Mouse (Mus musculus): ENCODE data around the gene Pcgf1. TPM values are rescaled to one million over a fixed set of nuclear protein-coding genes. Genes with fewer than 3 reads are reported as not detected.

Pcgf1 gene
- polyA plus RNA-seq, 1 experiment from 2014 or later, result 25.1 TPM

DNA sequence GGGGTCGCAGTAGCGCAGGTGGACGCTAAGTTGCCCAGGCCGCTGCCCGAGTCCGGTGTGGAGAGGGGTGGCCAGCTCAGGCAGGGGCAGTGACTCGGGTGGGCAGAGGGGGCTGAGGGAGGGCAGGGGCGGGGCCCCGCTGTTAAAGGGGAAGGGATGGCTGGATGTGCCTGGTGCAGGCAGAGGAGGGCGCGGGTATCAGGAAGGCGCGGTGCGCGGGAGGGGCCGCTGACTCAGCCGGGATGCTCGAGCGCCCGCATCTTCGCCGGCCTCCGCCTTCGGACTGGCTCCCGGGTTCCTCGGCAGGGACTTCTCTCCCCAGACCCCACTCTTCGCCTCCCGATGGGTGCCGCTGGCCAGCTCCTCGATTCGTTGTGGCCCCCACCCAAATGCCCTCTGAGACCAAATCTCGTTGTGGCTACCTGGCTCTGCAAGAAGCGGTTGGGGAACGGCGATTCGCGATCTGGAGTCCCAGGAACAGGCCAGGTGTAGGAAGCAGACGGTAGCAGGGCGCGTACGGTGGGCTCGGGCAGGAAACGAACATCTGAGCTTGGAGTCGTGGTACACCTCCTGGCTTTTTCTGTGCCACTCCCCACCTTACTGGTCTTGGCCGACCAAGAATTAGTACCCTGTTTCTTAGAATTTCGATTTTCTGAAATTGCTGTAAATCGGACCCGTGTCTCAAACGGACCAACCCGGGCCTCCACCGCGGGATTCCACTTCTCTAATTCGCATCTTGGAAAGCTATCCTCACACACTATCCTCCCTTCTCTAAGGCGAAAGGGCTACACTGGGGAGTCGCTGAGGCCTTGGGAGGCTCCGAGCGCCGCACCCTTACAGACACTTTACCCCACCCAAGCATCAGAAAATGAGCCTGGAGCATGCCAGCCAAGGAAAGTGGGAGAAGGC, 7.1 kb upstream of the Pcgf1 start:
- H3K4me1 ChIP-seq (ENCODE audit: control insufficient read depth, insufficient read depth, low read length), result peaks cover 11% of the 10 kb centered on the region
- H3K9ac ChIP-seq (ENCODE audit: low read length), result no peak overlapping the region
- H3K27me3 ChIP-seq (ENCODE audit: control insufficient read depth, insufficient read depth, low read length), result peaks cover 94% of the 10 kb centered on the region
- no peaks in the 10 kb centered on the region for H3K36me3 ChIP-seq (ENCODE audit: control insufficient read depth, insufficient read depth, low read length)
- WGBS, result 2% methylated on average over 58 of the region's 58 CpGs
- H3K9me3 ChIP-seq (replicated peaks; ENCODE audit: control insufficient read depth, low read length), result no peaks in the 10 kb centered on the region
- peak overlapping the region; percentile 28 for H3K4me3 ChIP-seq (replicated peaks; ENCODE audit: low read length)
- H3K4me2 ChIP-seq (ENCODE audit: low read depth, low read length), result peak overlapping the region; percentile 11; the same call in 1 of the 2 replicates
- ATAC-seq (ENCODE audit: insufficient read depth, low FRiP score), result peak; percentile 22; the same call in 1 of the 2 replicates
- no peak overlapping the region for H3K27ac ChIP-seq (ENCODE audit: low read length)

GRCm38 (mm10) chr6:83071220-83071619, 6.4 kb upstream of the Pcgf1 start:
- peak overlapping the region; percentile 28 for H3K4me3 ChIP-seq (replicated peaks; ENCODE audit: low read length)

GRCm38 (mm10) chr6:83074979-83075378, 2.7 kb upstream of the Pcgf1 start:
- H3K27me3 ChIP-seq (ENCODE audit: control insufficient read depth, insufficient read depth, low read length), result peaks cover 61% of the 10 kb centered on the region
- peaks cover 16% of the 10 kb centered on the region for H3K4me1 ChIP-seq (ENCODE audit: control insufficient read depth, insufficient read depth, low read length)
- H3K9me3 ChIP-seq (replicated peaks; ENCODE audit: control insufficient read depth, low read length), result no peaks in the 10 kb centered on the region
- no peak overlapping the region for H3K27ac ChIP-seq (ENCODE audit: low read length)
- no peak for ATAC-seq (ENCODE audit: insufficient read depth, low FRiP score)
- no peaks in the 10 kb centered on the region for H3K36me3 ChIP-seq (ENCODE audit: control insufficient read depth, insufficient read depth, low read length)
- H3K4me2 ChIP-seq (ENCODE audit: low read depth, low read length), result no peak overlapping the region
- H3K9ac ChIP-seq (ENCODE audit: low read length), result no peak overlapping the region
- no peak overlapping the region for H3K4me3 ChIP-seq (replicated peaks; ENCODE audit: low read length)
- WGBS, result 17% methylated on average over 2 of the region's 2 CpGs

More at GRCm38 (mm10) chr6:83071220-83071619, 6.4 kb upstream of the Pcgf1 start:
- ATAC-seq (ENCODE audit: insufficient read depth, low FRiP score), result peak; percentile 46; the same call in 1 of the 2 replicates
- Histone ChIP-seq H3K27me3 (ENCODE audit: control insufficient read depth, insufficient read depth, low read length) (peaks cover 92% of the 10 kb centered on the region), H3K4me1 (ENCODE audit: control insufficient read depth, insufficient read depth, low read length) (peaks cover 11% of the 10 kb centered on the region), H3K36me3 (ENCODE audit: control insufficient read depth, insufficient read depth, low read length) (no peaks in the 10 kb centered on the region), H3K27ac (ENCODE audit: low read length) (no peak overlapping the region), H3K9me3 (replicated peaks; ENCODE audit: control insufficient read depth, low read length) (no peaks in the 10 kb centered on the region), H3K4me2 (ENCODE audit: low read depth, low read length) (no peak overlapping the region; the same call in 1 of the 2 replicates), H3K9ac (ENCODE audit: low read length) (no peak overlapping the region)
- WGBS, result under 1% methylated on average over 22 of the region's 24 CpGs

DNA sequence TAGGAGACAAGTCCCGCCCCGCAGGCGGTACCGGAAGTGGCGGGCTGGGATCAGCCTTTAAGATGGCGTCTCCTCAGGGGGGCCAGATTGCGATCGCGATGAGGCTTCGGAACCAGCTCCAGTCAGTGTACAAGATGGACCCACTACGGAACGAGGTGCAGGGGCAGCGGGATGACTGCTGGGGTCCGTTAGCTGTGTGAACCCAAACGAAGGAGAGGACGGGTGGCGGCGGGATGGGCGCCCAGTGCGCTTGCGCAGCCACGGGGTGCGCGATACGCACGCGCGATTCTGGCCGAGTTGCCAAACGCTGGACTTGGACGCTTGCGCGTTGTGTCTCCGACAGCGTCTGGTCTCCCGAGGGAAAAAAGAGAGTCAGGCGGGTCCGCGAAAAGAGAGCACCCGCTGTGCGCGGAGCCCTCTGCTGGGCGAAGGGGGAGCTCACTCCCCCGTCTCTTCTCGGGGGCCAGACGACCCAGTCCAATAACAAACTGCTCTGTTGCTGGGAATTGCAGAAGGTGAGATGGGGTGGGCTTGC, 722 bp downstream of the Pcgf1 start:
- 0 out of 2 replicates have a peak, but pooled peaks cover 6% of the 10 kb centered on the region for H3K36me3 ChIP-seq (ENCODE audit: control insufficient read depth, insufficient read depth, low read length)
- peak; percentile 95 for ATAC-seq (ENCODE audit: insufficient read depth, low FRiP score)
- peaks cover 10% of the 10 kb centered on the region; the same call in 1 of the 2 replicates for H3K4me1 ChIP-seq (ENCODE audit: control insufficient read depth, insufficient read depth, low read length)
- H3K9me3 ChIP-seq (replicated peaks; ENCODE audit: control insufficient read depth, low read length), result no peaks in the 10 kb centered on the region
- under 1% methylated on average over 46 of the region's 46 CpGs for WGBS
- H3K27me3 ChIP-seq (ENCODE audit: control insufficient read depth, insufficient read depth, low read length), result peaks cover 43% of the 10 kb centered on the region
- peak overlapping the region; percentile 97 for H3K4me2 ChIP-seq (ENCODE audit: low read depth, low read length)
- peak overlapping the region; percentile 85 for H3K4me3 ChIP-seq (replicated peaks; ENCODE audit: low read length)
- peak overlapping the region; percentile 86 for H3K9ac ChIP-seq (ENCODE audit: low read length)
- peak overlapping the region; percentile 84 for H3K27ac ChIP-seq (ENCODE audit: low read length)

GRCm38 (mm10) chr6:83080210-83080609, 2.5 kb downstream of the Pcgf1 start:
- Histone ChIP-seq H3K27ac (ENCODE audit: low read length) (no peak overlapping the region), H3K4me2 (ENCODE audit: low read depth, low read length) (no peak overlapping the region), H3K9me3 (replicated peaks; ENCODE audit: control insufficient read depth, low read length) (no peaks in the 10 kb centered on the region), H3K27me3 (ENCODE audit: control insufficient read depth, insufficient read depth, low read length) (peaks cover 43% of the 10 kb centered on the region), H3K9ac (ENCODE audit: low read length) (no peak overlapping the region), H3K4me3 (replicated peaks; ENCODE audit: low read length) (no peak overlapping the region), H3K36me3 (ENCODE audit: control insufficient read depth, insufficient read depth, low read length) (0 out of 2 replicates have a peak, but pooled peaks cover 6% of the 10 kb centered on the region), H3K4me1 (ENCODE audit: control insufficient read depth, insufficient read depth, low read length) (peaks cover 10% of the 10 kb centered on the region; the same call in 1 of the 2 replicates)
- ATAC-seq (ENCODE audit: insufficient read depth, low FRiP score), result no peak
- WGBS, result 95% methylated on average over 5 of the region's 5 CpGs

GRCm38 (mm10) chr6:83083497-83083896, 5.8 kb downstream of the Pcgf1 start:
- Histone ChIP-seq H3K4me3 (replicated peaks; ENCODE audit: low read length) (no peak overlapping the region), H3K36me3 (ENCODE audit: control insufficient read depth, insufficient read depth, low read length) (0 out of 2 replicates have a peak, but pooled peaks cover 6% of the 10 kb centered on the region), H3K4me2 (ENCODE audit: low read depth, low read length) (no peak overlapping the region), H3K27ac (ENCODE audit: low read length) (no peak overlapping the region), H3K27me3 (ENCODE audit: control insufficient read depth, insufficient read depth, low read length) (peaks cover 60% of the 10 kb centered on the region), H3K9ac (ENCODE audit: low read length) (no peak overlapping the region), H3K9me3 (replicated peaks; ENCODE audit: control insufficient read depth, low read length) (no peaks in the 10 kb centered on the region), H3K4me1 (ENCODE audit: control insufficient read depth, insufficient read depth, low read length) (peaks cover 13% of the 10 kb centered on the region; the same call in 1 of the 2 replicates)
- 28% methylated on average over 5 of the region's 5 CpGs for WGBS
- no peak for ATAC-seq (ENCODE audit: insufficient read depth, low FRiP score)

- peaks cover 68% of the 10 kb centered on the region for H3K27me3 ChIP-seq (ENCODE audit: control insufficient read depth, insufficient read depth, low read length)
- no peak for ATAC-seq (ENCODE audit: insufficient read depth, low FRiP score)
- H3K4me3 ChIP-seq (replicated peaks; ENCODE audit: low read length), result no peak overlapping the region
- H3K36me3 ChIP-seq (ENCODE audit: control insufficient read depth, insufficient read depth, low read length), result 0 out of 2 replicates have a peak, but pooled peaks cover 6% of the 10 kb centered on the region
- H3K4me2 ChIP-seq (ENCODE audit: low read depth, low read length), result no peak overlapping the region
- no peak overlapping the region for H3K9ac ChIP-seq (ENCODE audit: low read length)
- H3K27ac ChIP-seq (ENCODE audit: low read length), result no peak overlapping the region
- peaks cover 7% of the 10 kb centered on the region; the same call in 1 of the 2 replicates for H3K4me1 ChIP-seq (ENCODE audit: control insufficient read depth, insufficient read depth, low read length)
- H3K9me3 ChIP-seq (replicated peaks; ENCODE audit: control insufficient read depth, low read length), result no peaks in the 10 kb centered on the region
- WGBS, result 13% methylated on average over 6 of the region's 6 CpGs
Measured at GRCm38 (mm10) chr6:83084477-83084876, 6.8 kb downstream of the Pcgf1 start.

DNA sequence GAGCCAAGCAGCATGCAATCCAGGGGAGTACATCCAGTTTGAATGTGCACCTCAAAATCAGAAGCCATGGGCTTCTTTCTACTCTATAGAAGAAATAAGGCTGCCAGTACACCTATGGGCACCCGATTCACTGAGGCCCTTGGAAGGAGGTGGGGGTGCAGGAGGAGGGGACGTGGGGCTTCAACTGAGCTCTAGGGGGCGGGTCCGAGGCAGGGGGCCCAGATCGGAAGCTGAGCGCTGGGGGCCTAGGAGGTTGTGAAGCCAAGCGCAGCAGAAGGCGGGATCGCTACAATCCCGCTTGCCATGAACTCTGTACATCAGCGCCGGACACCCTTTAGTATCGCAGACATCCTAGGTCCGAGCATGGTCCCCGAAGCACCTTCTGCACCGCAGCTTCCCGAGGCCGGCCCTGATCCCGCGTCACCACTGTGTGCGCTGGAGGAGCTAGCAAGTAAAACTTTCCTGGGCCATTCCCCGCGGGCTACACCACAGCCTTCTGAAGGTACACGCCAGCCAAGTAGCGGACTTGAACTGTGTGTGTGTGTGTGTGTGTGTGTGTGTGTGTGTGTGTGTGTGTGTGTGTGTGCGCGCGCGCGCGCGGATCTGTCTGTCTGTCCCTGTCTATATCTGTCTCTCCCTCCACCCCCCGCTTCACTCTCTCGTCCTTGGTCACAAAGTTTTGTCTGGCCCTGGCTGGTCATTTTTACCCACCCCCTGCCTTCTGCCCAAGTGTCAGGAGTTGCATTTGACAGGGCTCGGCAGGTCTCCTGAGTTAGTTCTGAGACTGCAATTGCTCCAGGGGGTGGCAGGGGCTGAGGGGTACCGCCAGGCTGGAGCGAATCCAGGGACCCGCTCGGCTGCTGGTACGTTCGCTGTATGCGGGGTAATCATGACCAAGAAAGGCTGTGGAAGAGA, 8.7 kb downstream of the Pcgf1 start, which contains the start of gene Lbx2:
Lbx2 (plus strand) TSS at position 247 of the 915 bp plus-strand sequence.
- H3K36me3 ChIP-seq (ENCODE audit: control insufficient read depth, insufficient read depth, low read length), result 0 out of 2 replicates have a peak, but pooled peaks cover 6% of the 10 kb centered on the region
- peak within 1 kb of the TSS; percentile 43; the same call in 1 of the 2 replicates for H3K4me2 ChIP-seq (ENCODE audit: low read depth, low read length)
- H3K4me3 ChIP-seq (replicated peaks; ENCODE audit: low read length), result peak within 1 kb of the TSS; percentile 17
- peak within 1 kb of the TSS; percentile 7; the same call in 1 of the 2 replicates for H3K9ac ChIP-seq (ENCODE audit: low read length)
- peaks cover 75% of the 10 kb centered on the region for H3K27me3 ChIP-seq (ENCODE audit: control insufficient read depth, insufficient read depth, low read length)
- WGBS, result 5% methylated on average over 38 of the region's 42 CpGs
- no peak for ATAC-seq (ENCODE audit: insufficient read depth, low FRiP score)
- no peaks in the 10 kb centered on the region for H3K9me3 ChIP-seq (replicated peaks; ENCODE audit: control insufficient read depth, low read length)
- no peak within 1 kb of the TSS for H3K27ac ChIP-seq (ENCODE audit: low read length)
- 0 out of 2 replicates have a peak, but pooled peaks cover 7% of the 10 kb centered on the region for H3K4me1 ChIP-seq (ENCODE audit: control insufficient read depth, insufficient read depth, low read length)

Measured in stomach, embryonic 16.5 days (tissue).